Mouse (Mus musculus) cortical plate, adult 2 months (tissue): ENCODE results near the gene Zfp773. TPM values are rescaled to one million over a fixed set of nuclear protein-coding genes. Genes with fewer than 3 reads are reported as not detected.
"Not testable (repeated sequence)": the region's sequence is repeated elsewhere in the genome, so short reads cannot be mapped to it uniquely, and the experiment has no call there.

Experiments
- H3K27ac ChIP-seq: fragments of 200-500 bp; 2 replicates; pipeline ENCODE4 v1.5.1; 2012; ENCODE audit warnings: low read length, control low read depth, inconsistent platforms; ENCODE audit not compliant: insufficient read depth
- H3K4me1 ChIP-seq: fragments of 200-500 bp; 2 replicates; pipeline ENCODE4 v1.6.1; 2011; ENCODE audit warnings: low read length; ENCODE audit not compliant: control insufficient read depth, insufficient read depth
- H3K4me3 ChIP-seq: fragments of 200-500 bp; 2 replicates; pipeline ENCODE4 v1.5.1; 2011; ENCODE audit warnings: mild to moderate bottlenecking, low read length, control low read depth; ENCODE audit not compliant: insufficient read depth
- CTCF ChIP-seq: fragments of 200-500 bp; IDR thresholded peaks from 2 replicates; pipeline ENCODE4 v1.5.1; 2011; ENCODE audit warnings: mild to moderate bottlenecking, control low read depth, low read length; ENCODE audit not compliant: insufficient read depth; ENCODE audit errors: extremely low read depth
- POLR2A ChIP-seq: fragments of 200-500 bp; IDR thresholded peaks from 2 replicates; pipeline ENCODE4 v1.6.1; 2011; ENCODE audit warnings: mild to moderate bottlenecking, low read length, control low read depth; ENCODE audit not compliant: insufficient read depth; ENCODE audit errors: extremely low read depth
- polyA plus RNA-seq: library from polyadenylated mRNA; depleted of rRNA; stranded (reverse); fragments of >200 nt; gene quantifications from 2 replicates; pipeline ENCODE4 v1.2.3, GENCODE M21; 2012; rRNA removed

Gene Zfp773
- polyA plus RNA-seq: 1.1 and 1.2 TPM in 2 replicates

- no peak within 1 kb of the TSS for H3K27ac ChIP-seq
- peak within 1 kb of the TSS; percentile 55 for H3K4me3 ChIP-seq
- TF ChIP-seq CTCF (peak; percentile 23; the same call in 1 of the 2 replicates), POLR2A (no peak)
- H3K4me1 ChIP-seq: no peaks in the 10 kb centered on the region
Measured at GRCm38 (mm10) chr7:7136379-7136866, at the start of gene Zfp773. Gene Zfp773, minus strand, starts transcription at chr7:7136755.

- Histone ChIP-seq H3K4me3 (no peak overlapping the region), H3K4me1 (no peaks in the 10 kb centered on the region), H3K27ac (no peak overlapping the region)
- TF ChIP-seq POLR2A (no peak), CTCF (no peak)
Measured at GRCm38 (mm10) chr7:7185897-7186296, 49.3 kb upstream of the Zfp773 start.

- Histone ChIP-seq H3K27ac (peak within 1 kb of the TSS; percentile 7; the same call in 1 of the 2 replicates), H3K4me1 (peaks cover 3% of the 10 kb centered on the region; the same call in 1 of the 2 replicates), H3K4me3 (peak within 1 kb of the TSS; percentile 49)
- no peak for TF ChIP-seq POLR2A
- no peak for TF ChIP-seq CTCF
Measured at GRCm38 (mm10) chr7:7171227-7172147, 34.9 kb upstream of the Zfp773 start, which contains the start of gene Zfp418. Gene Zfp418, plus strand, starts transcription at chr7:7171330.

GRCm38 (mm10) chr7:7145991-7146608 lies 9.5 kb upstream of the Zfp773 start:
- no peak overlapping the region for H3K4me3 ChIP-seq
- no peaks in the 10 kb centered on the region for H3K4me1 ChIP-seq
- TF ChIP-seq POLR2A (no peak), CTCF (no peak)
- H3K27ac ChIP-seq: no peak overlapping the region

GRCm38 (mm10) chr7:7144215-7144614 lies 7.7 kb upstream of the Zfp773 start:
- no peaks in the 10 kb centered on the region for H3K4me1 ChIP-seq
- TF ChIP-seq POLR2A: no peak

GRCm38 (mm10) chr7:7132751-7133150 lies 3.8 kb downstream of the Zfp773 start:
- no peak overlapping the region for H3K4me3 ChIP-seq
- no peak overlapping the region for H3K27ac ChIP-seq
- TF ChIP-seq POLR2A (no peak), CTCF (no peak)
- no peaks in the 10 kb centered on the region for H3K4me1 ChIP-seq

More at GRCm38 (mm10) chr7:7144215-7144614, 7.7 kb upstream of the Zfp773 start:
- no peak overlapping the region for H3K27ac ChIP-seq
- H3K4me3 ChIP-seq: no peak overlapping the region

- H3K4me3 ChIP-seq, H3K27ac ChIP-seq: not testable (repeated sequence)
Measured at GRCm38 (mm10) chr7:7130491-7131124, 5.9 kb downstream of the Zfp773 start.

GRCm38 (mm10) chr7:7121602-7121980 lies 15.0 kb downstream of the Zfp773 start:
- H3K4me3 ChIP-seq: peak overlapping the region; percentile 71
- no peak overlapping the region for H3K27ac ChIP-seq
- TF ChIP-seq POLR2A: no peak
- no peak for TF ChIP-seq CTCF
- H3K4me1 ChIP-seq: peaks cover 1% of the 10 kb centered on the region; the same call in 1 of the 2 replicates

More at GRCm38 (mm10) chr7:7130491-7131124, 5.9 kb downstream of the Zfp773 start:
- H3K4me1 ChIP-seq: not testable (repeated sequence)

GRCm38 (mm10) chr7:7120921-7121601 lies 15.5 kb downstream of the Zfp773 start, which contains the start of gene Zfp954:
Gene Zfp954, minus strand, starts transcription at chr7:7121488.
- H3K4me3 ChIP-seq: peak within 1 kb of the TSS; percentile 71
- TF ChIP-seq CTCF (no peak), POLR2A (peak; percentile 72)
- H3K27ac ChIP-seq: peak within 1 kb of the TSS; percentile 18; the same call in 1 of the 2 replicates
- peaks cover 1% of the 10 kb centered on the region; the same call in 1 of the 2 replicates for H3K4me1 ChIP-seq
